Mouse (Mus musculus): Measurements from ENCODE around the gene Gch1. TPM values are rescaled to one million over a fixed set of nuclear protein-coding genes. Genes with fewer than 3 reads are reported as not detected.
A peak's percentile ranks its signal among the peaks of the same experiment; 100 is the strongest.

Gch1 gene
- polyA plus RNA-seq, 2 experiments, result 0.99 to 1.3 TPM

- H3K4me1 ChIP-seq (ENCODE audit: control insufficient read depth, insufficient read depth, low read length), result peaks cover 5% of the 10 kb centered on the region; the same call in 1 of the 2 replicates
- DNase-seq (ENCODE audit: low spot score), result no peak
- peaks cover 10% of the 10 kb centered on the region; the same call in 1 of the 2 replicates for H3K27me3 ChIP-seq (ENCODE audit: control insufficient read depth, insufficient read depth, low read length)
- peak overlapping the region; percentile 46; the same call in 1 of the 2 replicates for H3K9ac ChIP-seq (ENCODE audit: low read depth, low read length, severe bottlenecking)
- no peak overlapping the region for H3K27ac ChIP-seq (replicated peaks; ENCODE audit: low read depth, low read length)
- peak overlapping the region; percentile 100 for H3K4me2 ChIP-seq (replicated peaks; ENCODE audit: low read depth, low read length, severe bottlenecking)
- peak overlapping the region; percentile 61 for H3K4me3 ChIP-seq (replicated peaks; ENCODE audit: low read length)
- no peak for TF ChIP-seq POLR2A (IDR thresholded peaks at IDR 0.05; ENCODE audit: borderline replicate concordance, extremely low read depth, insufficient read depth, insufficient read length)
- H3K36me3 ChIP-seq (ENCODE audit: control insufficient read depth, insufficient read depth, low read length), result no peaks in the 10 kb centered on the region
- ATAC-seq (ENCODE audit: low FRiP score, low read depth), result peak; percentile 53; the same call in 1 of the 2 replicates
- 11% methylated on average over 8 of the region's 8 CpGs for WGBS
- H3K9me3 ChIP-seq (ENCODE audit: control insufficient read depth, low read length), result no peaks in the 10 kb centered on the region
Observed at GRCm38 (mm10) chr14:47189635-47189955, 382 bp upstream of the Gch1 start.

- H3K4me1 ChIP-seq (ENCODE audit: control insufficient read depth, insufficient read depth, low read length), result peaks cover 5% of the 10 kb centered on the region; the same call in 1 of the 2 replicates
- no peaks in the 10 kb centered on the region for H3K9me3 ChIP-seq (ENCODE audit: control insufficient read depth, low read length)
- no peak overlapping the region for H3K27ac ChIP-seq (replicated peaks; ENCODE audit: low read depth, low read length)
- H3K36me3 ChIP-seq (ENCODE audit: control insufficient read depth, insufficient read depth, low read length), result no peaks in the 10 kb centered on the region
- TF ChIP-seq POLR2A (IDR thresholded peaks at IDR 0.05; ENCODE audit: borderline replicate concordance, extremely low read depth, insufficient read depth, insufficient read length), result no peak
- H3K9ac ChIP-seq (ENCODE audit: low read depth, low read length, severe bottlenecking), result peak overlapping the region; percentile 46; the same call in 1 of the 2 replicates
- peaks cover 10% of the 10 kb centered on the region; the same call in 1 of the 2 replicates for H3K27me3 ChIP-seq (ENCODE audit: control insufficient read depth, insufficient read depth, low read length)
- DNase-seq (ENCODE audit: low spot score) (no peak), ATAC-seq (ENCODE audit: low FRiP score, low read depth) (no peak)
- peak overlapping the region; percentile 100 for H3K4me2 ChIP-seq (replicated peaks; ENCODE audit: low read depth, low read length, severe bottlenecking)
- 0% methylated on average over 14 of the region's 16 CpGs for WGBS
- peak overlapping the region; percentile 61 for H3K4me3 ChIP-seq (replicated peaks; ENCODE audit: low read length)
Observed at GRCm38 (mm10) chr14:47188475-47188847, 752 bp downstream of the Gch1 start.

DNA sequence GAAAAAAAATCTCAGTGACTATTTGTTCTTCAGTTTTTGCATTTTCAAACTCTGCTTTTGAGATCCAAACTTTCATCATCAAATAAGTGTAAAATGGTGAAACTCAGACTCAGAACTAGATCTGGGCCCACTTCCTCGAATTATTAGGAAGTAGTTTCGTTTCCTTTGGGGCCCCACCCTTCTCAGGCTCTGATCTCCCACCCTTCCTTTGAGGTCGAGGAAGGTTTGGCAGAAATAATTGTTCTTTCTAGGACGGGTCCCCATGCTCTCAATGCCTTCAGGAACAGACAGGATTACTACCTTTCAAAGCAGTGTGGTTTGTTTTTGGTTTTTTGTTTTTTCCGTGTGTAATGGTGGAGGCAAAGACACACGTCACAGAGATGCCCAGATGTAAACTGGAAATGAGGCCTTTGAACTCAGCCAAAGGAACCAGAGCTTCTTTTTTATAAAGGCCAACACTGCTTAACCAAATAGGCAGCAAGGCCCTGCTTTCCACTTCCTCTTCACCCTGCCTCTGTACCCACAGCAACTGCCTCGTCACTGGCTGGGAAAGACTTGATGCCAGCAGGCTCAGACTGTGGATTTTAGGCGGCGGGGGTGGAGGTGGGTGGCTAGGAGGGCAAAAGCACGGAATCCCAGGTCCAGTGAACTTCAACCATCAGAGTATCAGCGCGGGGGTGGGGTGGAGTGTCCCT, 1.4 kb downstream of the Gch1 start:
- ATAC-seq (ENCODE audit: low FRiP score, low read depth) (no peak), DNase-seq (ENCODE audit: low spot score) (no peak)
- peaks cover 10% of the 10 kb centered on the region; the same call in 1 of the 2 replicates for H3K27me3 ChIP-seq (ENCODE audit: control insufficient read depth, insufficient read depth, low read length)
- no peaks in the 10 kb centered on the region for H3K9me3 ChIP-seq (ENCODE audit: control insufficient read depth, low read length)
- WGBS, result 38% methylated on average over 12 of the region's 12 CpGs
- H3K4me1 ChIP-seq (ENCODE audit: control insufficient read depth, insufficient read depth, low read length), result peaks cover 5% of the 10 kb centered on the region; the same call in 1 of the 2 replicates
- H3K4me3 ChIP-seq (replicated peaks; ENCODE audit: low read length), result peak overlapping the region; percentile 61; the same call in 1 of the 2 replicates
- no peak overlapping the region for H3K4me2 ChIP-seq (replicated peaks; ENCODE audit: low read depth, low read length, severe bottlenecking)
- no peak for TF ChIP-seq POLR2A (IDR thresholded peaks at IDR 0.05; ENCODE audit: borderline replicate concordance, extremely low read depth, insufficient read depth, insufficient read length)
- H3K27ac ChIP-seq (replicated peaks; ENCODE audit: low read depth, low read length), result no peak overlapping the region
- no peaks in the 10 kb centered on the region for H3K36me3 ChIP-seq (ENCODE audit: control insufficient read depth, insufficient read depth, low read length)
- no peak overlapping the region for H3K9ac ChIP-seq (ENCODE audit: low read depth, low read length, severe bottlenecking)

DNA sequence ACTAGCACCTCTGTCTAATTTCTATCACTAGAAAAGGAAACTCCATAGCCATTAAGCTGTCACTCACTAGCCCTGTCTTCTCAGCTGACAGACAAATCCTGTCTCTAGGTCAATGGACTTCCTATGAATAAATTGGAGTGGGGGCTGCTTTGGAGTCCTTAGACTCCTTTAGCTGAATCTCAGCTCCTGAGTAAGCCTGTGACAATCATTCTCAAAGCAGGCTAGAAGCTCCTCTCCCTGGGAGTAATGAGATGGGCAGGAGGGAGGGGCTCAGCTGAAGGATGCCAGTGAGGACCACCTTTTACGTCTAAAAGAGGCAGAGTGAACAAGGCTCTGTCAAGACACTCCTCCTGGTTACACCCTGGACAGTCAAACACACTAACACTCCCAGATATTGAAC, 2.0 kb downstream of the Gch1 start:
- Histone ChIP-seq H3K36me3 (ENCODE audit: control insufficient read depth, insufficient read depth, low read length) (no peaks in the 10 kb centered on the region), H3K9me3 (ENCODE audit: control insufficient read depth, low read length) (no peaks in the 10 kb centered on the region), H3K9ac (ENCODE audit: low read depth, low read length, severe bottlenecking) (no peak overlapping the region), H3K4me2 (replicated peaks; ENCODE audit: low read depth, low read length, severe bottlenecking) (no peak overlapping the region), H3K27me3 (ENCODE audit: control insufficient read depth, insufficient read depth, low read length) (peaks cover 10% of the 10 kb centered on the region; the same call in 1 of the 2 replicates), H3K27ac (replicated peaks; ENCODE audit: low read depth, low read length) (no peak overlapping the region), H3K4me3 (replicated peaks; ENCODE audit: low read length) (no peak overlapping the region), H3K4me1 (ENCODE audit: control insufficient read depth, insufficient read depth, low read length) (peaks cover 5% of the 10 kb centered on the region; the same call in 1 of the 2 replicates)
- 60% methylated on average over 1 of the region's 1 CpGs for WGBS
- ATAC-seq (ENCODE audit: low FRiP score, low read depth), result no peak
- TF ChIP-seq POLR2A (IDR thresholded peaks at IDR 0.05; ENCODE audit: borderline replicate concordance, extremely low read depth, insufficient read depth, insufficient read length), result no peak
- DNase-seq (ENCODE audit: low spot score), result no peak

DNA sequence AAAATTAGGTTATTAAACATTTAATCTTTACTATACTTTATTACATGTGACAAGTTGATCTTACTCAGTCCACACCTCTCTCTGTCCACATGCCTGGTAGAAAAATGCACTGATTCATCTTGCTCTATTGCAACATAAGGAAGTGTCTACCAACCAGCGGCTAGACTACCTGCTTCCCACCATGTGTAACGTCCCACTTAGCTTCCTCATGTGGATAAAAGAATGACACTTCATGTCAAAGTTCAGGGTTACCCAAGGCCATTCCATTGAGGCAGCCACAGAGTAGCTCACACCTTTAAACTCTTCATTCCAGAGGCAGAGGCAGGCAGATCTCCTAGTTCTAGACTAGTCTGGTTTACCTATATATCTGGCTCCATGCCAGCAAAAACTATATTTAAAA, 2.7 kb downstream of the Gch1 start:
- TF ChIP-seq POLR2A (IDR thresholded peaks at IDR 0.05; ENCODE audit: borderline replicate concordance, extremely low read depth, insufficient read depth, insufficient read length), result no peak
- no peak overlapping the region for H3K9ac ChIP-seq (ENCODE audit: low read depth, low read length, severe bottlenecking)
- H3K27me3 ChIP-seq (ENCODE audit: control insufficient read depth, insufficient read depth, low read length), result peaks cover 10% of the 10 kb centered on the region; the same call in 1 of the 2 replicates
- WGBS, result 88% methylated on average over 2 of the region's 2 CpGs
- no peak overlapping the region for H3K4me2 ChIP-seq (replicated peaks; ENCODE audit: low read depth, low read length, severe bottlenecking)
- no peaks in the 10 kb centered on the region for H3K36me3 ChIP-seq (ENCODE audit: control insufficient read depth, insufficient read depth, low read length)
- no peaks in the 10 kb centered on the region for H3K9me3 ChIP-seq (ENCODE audit: control insufficient read depth, low read length)
- ATAC-seq (ENCODE audit: low FRiP score, low read depth), result no peak
- no peak for DNase-seq (ENCODE audit: low spot score)
- no peak overlapping the region for H3K4me3 ChIP-seq (replicated peaks; ENCODE audit: low read length)
- H3K27ac ChIP-seq (replicated peaks; ENCODE audit: low read depth, low read length), result no peak overlapping the region
- peaks cover 5% of the 10 kb centered on the region; the same call in 1 of the 2 replicates for H3K4me1 ChIP-seq (ENCODE audit: control insufficient read depth, insufficient read depth, low read length)

Measured in limb, embryonic 14.5 days (tissue).